Comparison of ENCODE assay signal across 8 mouse cellular contexts in genomic region chr5:120605688-120606087, GRCm38 (mm10). TPM values are rescaled to one million over a fixed set of nuclear protein-coding genes. Genes with fewer than 3 reads are reported as not detected.
A peak's percentile ranks its signal among the peaks of the same experiment; 100 is the strongest.
DNase-seq lines count a peak whose midpoint lies in the region; ATAC-seq and TF ChIP-seq lines count a peak whose summit lies in the region.

No protein-coding gene starts in this region.

- H3K27ac ChIP-seq in cortical plate, adult 2 months (ENCODE audit: insufficient read depth, low read length), result no peak overlapping the region

- intact Hi-C loops in gastrocnemius, postnatal 14 days (cut with DNase I; ENCODE audit: low total_unique reads), result loop anchor here (5.0 kb wide), 1 partner anchor 98 kb away; no protein-coding TSS in a partner anchor
- intact Hi-C loops in left cerebral cortex, postnatal 10 days (cut with DNase I), result loop anchor here (2.0 kb wide), 1 partner anchor 101 kb away; no protein-coding TSS in a partner anchor

- peak; percentile 97 for DNase-seq in adipocyte (ENCODE audit: low spot score)
- peak; percentile 89 for DNase-seq in gastrocnemius, postnatal 14 days
- DNase-seq in left cerebral cortex, postnatal 10 days (ENCODE audit: extremely low spot score in 1 of 2, low spot score in 2 of 2), result peak; percentile 90 to 91
- DNase-seq in right cerebral cortex, postnatal 10 days (ENCODE audit: low spot score in 2 of 2), result peak; percentile 92 to 96
- DNase-seq in urinary bladder, postnatal 36 days (ENCODE audit: low spot score in 2 of 2), result peak; percentile 86 to 88

- peak; percentile 54 for TF ChIP-seq POLR2A in cortical plate, adult 2 months (IDR thresholded peaks at IDR 0.05; ENCODE audit: extremely low read depth, insufficient read depth, low read length)

- H3K4me3 ChIP-seq in cortical plate, adult 2 months (ENCODE audit: insufficient read depth, low read length), result peak overlapping the region; percentile 34; the same call in 1 of the 2 replicates

- no peaks in the 10 kb centered on the region for H3K4me1 ChIP-seq in cortical plate, adult 2 months (ENCODE audit: control insufficient read depth, insufficient read depth, low read length)

- TF ChIP-seq CTCF in cortical plate, adult 2 months (IDR thresholded peaks at IDR 0.05; ENCODE audit: extremely low read depth, insufficient read depth, low read length), result peak; percentile 94

- peak; percentile 84 for ATAC-seq in inflammation-experienced regulatory T-cells, adult 6 months
- ATAC-seq in megakaryocyte progenitor cell, adult 5-6 weeks (replicated peaks; ENCODE audit: poor library complexity), result peak; percentile 86

RNA-seq across cellular contexts. Expression of gene Rita1, which starts 6.7 kb away (rescaled TPM):
- 39.6 and 40.8 TPM in 2 replicates for polyA plus RNA-seq in cortical plate, adult 2 months (2012; rRNA removed)
- total RNA-seq in gastrocnemius, postnatal 14 days (2021), result 1 to 10 TPM; 4.3 to 5.3 TPM
- polyA plus RNA-seq in inflammation-experienced regulatory T-cells, adult 6 months (2017; shearing (Covaris generic)), result 1 to 10 TPM; 2.1 to 3.5 (median 3.2) TPM
- 10 to 100 TPM; 29.5 to 31.2 TPM for total RNA-seq in left cerebral cortex, postnatal 10 days (2021)
- total RNA-seq in megakaryocyte progenitor cell, adult 5-6 weeks (2015), result 2.0 and 2.3 TPM in 2 replicates
- total RNA-seq in megakaryocyte progenitor cell, adult 5-6 weeks (2017), result 4.7 and 5.8 TPM in 2 replicates

RNA-seq across cellular contexts. Expression of gene Ddx54, which starts 6.9 kb away (rescaled TPM):
- 30.3 and 31.0 TPM in 2 replicates for polyA plus RNA-seq in cortical plate, adult 2 months (2012; rRNA removed)
- total RNA-seq in gastrocnemius, postnatal 14 days (2021), result 10 to 100 TPM; 20.1 to 22.3 TPM
- 10 to 100 TPM; 13.0 to 21.1 (median 13.4) TPM for polyA plus RNA-seq in inflammation-experienced regulatory T-cells, adult 6 months (2017; shearing (Covaris generic))
- total RNA-seq in left cerebral cortex, postnatal 10 days (2021), result 10 to 100 TPM; 47.5 to 48.8 TPM
- 11.8 and 13.3 TPM in 2 replicates for total RNA-seq in megakaryocyte progenitor cell, adult 5-6 weeks (2015)
- 34.9 and 35.8 TPM in 2 replicates for total RNA-seq in megakaryocyte progenitor cell, adult 5-6 weeks (2017)

RNA-seq across cellular contexts. Expression of gene Iqcd, which starts 16.9 kb away (rescaled TPM):
- polyA plus RNA-seq in cortical plate, adult 2 months (2012; rRNA removed), result 1.5 and 2.5 TPM in 2 replicates
- total RNA-seq in gastrocnemius, postnatal 14 days (2021), result under 1 TPM in 1 of 2 experiments, not detected in 1; 0.13 TPM
- under 1 TPM in 1 of 3 experiments, not detected in 2; 0.91 TPM for polyA plus RNA-seq in inflammation-experienced regulatory T-cells, adult 6 months (2017; shearing (Covaris generic))
- under 1 TPM; 0.36 to 0.47 TPM for total RNA-seq in left cerebral cortex, postnatal 10 days (2021)
- not detected in 2 replicates for total RNA-seq in megakaryocyte progenitor cell, adult 5-6 weeks (2015)
- total RNA-seq in megakaryocyte progenitor cell, adult 5-6 weeks (2017), result 0.81 and 1.1 TPM in 2 replicates

RNA-seq across cellular contexts. Expression of gene Tpcn1, which starts 17.2 kb away (rescaled TPM):
- polyA plus RNA-seq in cortical plate, adult 2 months (2012; rRNA removed), result 37.9 and 40.0 TPM in 2 replicates
- 10 to 100 TPM; 47.6 to 50.9 TPM for total RNA-seq in gastrocnemius, postnatal 14 days (2021)
- polyA plus RNA-seq in inflammation-experienced regulatory T-cells, adult 6 months (2017; shearing (Covaris generic)), result 10 to 100 TPM in 2 of 3 experiments, 1 to 10 TPM in 1; 6.4 to 15.8 (median 12.6) TPM
- 10 to 100 TPM; 39.2 to 45.2 TPM for total RNA-seq in left cerebral cortex, postnatal 10 days (2021)
- 37.0 and 38.8 TPM in 2 replicates for total RNA-seq in megakaryocyte progenitor cell, adult 5-6 weeks (2015)
- total RNA-seq in megakaryocyte progenitor cell, adult 5-6 weeks (2017), result 15.7 and 17.7 TPM in 2 replicates

RNA-seq across cellular contexts. Expression of gene Cfap73, which starts 28.3 kb away (rescaled TPM):
- polyA plus RNA-seq in cortical plate, adult 2 months (2012; rRNA removed), result 0.10 and 0.19 TPM in 2 replicates
- total RNA-seq in gastrocnemius, postnatal 14 days (2021), result not detected
- polyA plus RNA-seq in inflammation-experienced regulatory T-cells, adult 6 months (2017; shearing (Covaris generic)), result not detected
- total RNA-seq in left cerebral cortex, postnatal 10 days (2021), result 1 to 10 TPM in 1 of 2 experiments, not detected in 1; 1.1 TPM
- total RNA-seq in megakaryocyte progenitor cell, adult 5-6 weeks (2015), result not detected in 2 replicates
- total RNA-seq in megakaryocyte progenitor cell, adult 5-6 weeks (2017), result not detected in 2 replicates

Comparison
In these comparisons a context has a peak if more than half of its experiments do, and no peak if none do; other contexts are left out.
1. RNA of gene Rita1, which starts 6.7 kb away (total RNA-seq): 29.5 to 31.2 TPM in left cerebral cortex, postnatal 10 days; 4.3 to 5.3 TPM in gastrocnemius, postnatal 14 days and 2.0 to 5.8 TPM in megakaryocyte progenitor cell, adult 5-6 weeks; every median in the first group is over 4 times any median in the second.
2. Peak in every context shown above with its lines, with median percentiles within 50 percentile points of each other: DNase-seq.